Mouse (Mus musculus): ENCODE data around the gene Rin2. TPM values are rescaled to one million over a fixed set of nuclear protein-coding genes. Genes with fewer than 3 reads are reported as not detected.

The Rin2 gene
- polyA plus RNA-seq, 1 experiment from 2014 or later = 21.1 TPM

GRCm38 (mm10) chr2:145802626-145803025 lies 127.6 kb downstream of the Rin2 start:
- no peaks in the 10 kb centered on the region for H3K36me3 ChIP-seq (replicated peaks; ENCODE audit: control insufficient read depth, insufficient read depth, low read depth, low read length)
- WGBS = 78% methylated on average over 2 of the region's 2 CpGs
- no peak overlapping the region for H3K4me3 ChIP-seq (ENCODE audit: low read depth, low read length)
- H3K27ac ChIP-seq (replicated peaks; ENCODE audit: low read depth, low read length) = no peak overlapping the region
- no peak for ATAC-seq (replicated peaks; ENCODE audit: insufficient number of reproducible peaks, low FRiP score, low TSS enrichment, low read depth)
- no peaks in the 10 kb centered on the region for H3K27me3 ChIP-seq (ENCODE audit: control insufficient read depth, insufficient read depth, low read length)
- DNase-seq (ENCODE audit: low spot score) = no peak
- H3K4me2 ChIP-seq (ENCODE audit: low read depth, low read length) = no peak overlapping the region
- H3K4me1 ChIP-seq (ENCODE audit: control insufficient read depth, insufficient read depth, low read length) = no peaks in the 10 kb centered on the region
- H3K9me3 ChIP-seq (replicated peaks; ENCODE audit: control insufficient read depth, low read length) = no peaks in the 10 kb centered on the region
- no peak overlapping the region for H3K9ac ChIP-seq (replicated peaks; ENCODE audit: low read length)

- no peak overlapping the region for H3K27ac ChIP-seq (replicated peaks; ENCODE audit: low read depth, low read length)
- DNase-seq (ENCODE audit: low spot score) (no peak), ATAC-seq (replicated peaks; ENCODE audit: insufficient number of reproducible peaks, low FRiP score, low TSS enrichment, low read depth) (no peak)
- H3K9me3 ChIP-seq (replicated peaks; ENCODE audit: control insufficient read depth, low read length) = no peaks in the 10 kb centered on the region
- no peaks in the 10 kb centered on the region for H3K36me3 ChIP-seq (replicated peaks; ENCODE audit: control insufficient read depth, insufficient read depth, low read depth, low read length)
- no peak overlapping the region for H3K4me3 ChIP-seq (ENCODE audit: low read depth, low read length)
- H3K9ac ChIP-seq (replicated peaks; ENCODE audit: low read length) = no peak overlapping the region
- no peaks in the 10 kb centered on the region for H3K4me1 ChIP-seq (ENCODE audit: control insufficient read depth, insufficient read depth, low read length)
- WGBS = 94% methylated on average over 10 of the region's 10 CpGs
- no peaks in the 10 kb centered on the region for H3K27me3 ChIP-seq (ENCODE audit: control insufficient read depth, insufficient read depth, low read length)
- no peak overlapping the region for H3K4me2 ChIP-seq (ENCODE audit: low read depth, low read length)
Measured at GRCm38 (mm10) chr2:145803822-145804342, 128.9 kb downstream of the Rin2 start.

- WGBS = 91% methylated on average over 6 of the region's 6 CpGs
- no peak for DNase-seq (ENCODE audit: low spot score)
- H3K4me2 ChIP-seq (ENCODE audit: low read depth, low read length) = no peak overlapping the region
Measured at GRCm38 (mm10) chr2:145804524-145804923, 129.5 kb downstream of the Rin2 start.

DNA sequence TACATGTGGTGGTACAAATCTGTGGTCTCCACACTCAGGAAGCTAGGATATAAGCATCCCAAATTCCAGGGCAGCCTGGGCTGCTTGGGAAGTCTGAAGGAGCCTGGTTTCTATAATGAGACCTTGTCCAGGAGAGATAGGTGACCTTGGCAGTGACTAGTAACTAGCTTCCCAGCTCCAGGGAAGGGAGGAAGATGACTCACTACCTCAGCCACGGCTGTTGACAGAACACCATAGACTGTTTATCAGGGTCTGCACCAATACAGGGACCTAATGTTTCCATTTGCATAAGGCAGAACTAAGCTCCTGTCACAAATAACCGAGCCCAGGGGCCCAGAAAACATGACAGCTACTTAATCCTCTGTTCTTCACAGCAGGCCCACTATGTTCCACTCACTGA lies 132.3 kb downstream of the Rin2 start:
- Histone ChIP-seq H3K9ac (replicated peaks; ENCODE audit: low read length) (no peak overlapping the region), H3K36me3 (replicated peaks; ENCODE audit: control insufficient read depth, insufficient read depth, low read depth, low read length) (no peaks in the 10 kb centered on the region), H3K4me3 (ENCODE audit: low read depth, low read length) (no peak overlapping the region), H3K4me2 (ENCODE audit: low read depth, low read length) (no peak overlapping the region), H3K4me1 (ENCODE audit: control insufficient read depth, insufficient read depth, low read length) (no peaks in the 10 kb centered on the region), H3K9me3 (replicated peaks; ENCODE audit: control insufficient read depth, low read length) (no peaks in the 10 kb centered on the region; the same call in 1 of the 2 replicates), H3K27ac (replicated peaks; ENCODE audit: low read depth, low read length) (no peak overlapping the region), H3K27me3 (ENCODE audit: control insufficient read depth, insufficient read depth, low read length) (no peaks in the 10 kb centered on the region)
- 70% methylated on average over 2 of the region's 2 CpGs for WGBS
- DNase-seq (ENCODE audit: low spot score) (no peak), ATAC-seq (replicated peaks; ENCODE audit: insufficient number of reproducible peaks, low FRiP score, low TSS enrichment, low read depth) (no peak)

More at GRCm38 (mm10) chr2:145804524-145804923, 129.5 kb downstream of the Rin2 start:
- no peaks in the 10 kb centered on the region for H3K27me3 ChIP-seq (ENCODE audit: control insufficient read depth, insufficient read depth, low read length)
- no peak overlapping the region for H3K27ac ChIP-seq (replicated peaks; ENCODE audit: low read depth, low read length)
- no peaks in the 10 kb centered on the region for H3K4me1 ChIP-seq (ENCODE audit: control insufficient read depth, insufficient read depth, low read length)
- ATAC-seq (replicated peaks; ENCODE audit: insufficient number of reproducible peaks, low FRiP score, low TSS enrichment, low read depth) = no peak
- H3K4me3 ChIP-seq (ENCODE audit: low read depth, low read length) = no peak overlapping the region
- no peaks in the 10 kb centered on the region for H3K9me3 ChIP-seq (replicated peaks; ENCODE audit: control insufficient read depth, low read length)
- no peaks in the 10 kb centered on the region for H3K36me3 ChIP-seq (replicated peaks; ENCODE audit: control insufficient read depth, insufficient read depth, low read depth, low read length)
- H3K9ac ChIP-seq (replicated peaks; ENCODE audit: low read length) = no peak overlapping the region

- H3K27me3 ChIP-seq (ENCODE audit: control insufficient read depth, insufficient read depth, low read length) = no peaks in the 10 kb centered on the region
- ATAC-seq (replicated peaks; ENCODE audit: insufficient number of reproducible peaks, low FRiP score, low TSS enrichment, low read depth) (no peak), DNase-seq (ENCODE audit: low spot score) (no peak)
- no peaks in the 10 kb centered on the region; the same call in 1 of the 2 replicates for H3K9me3 ChIP-seq (replicated peaks; ENCODE audit: control insufficient read depth, low read length)
- no peak overlapping the region for H3K27ac ChIP-seq (replicated peaks; ENCODE audit: low read depth, low read length)
- H3K4me1 ChIP-seq (ENCODE audit: control insufficient read depth, insufficient read depth, low read length) = no peaks in the 10 kb centered on the region
- H3K4me2 ChIP-seq (ENCODE audit: low read depth, low read length) = no peak overlapping the region
- 92% methylated on average over 2 of the region's 2 CpGs for WGBS
- H3K9ac ChIP-seq (replicated peaks; ENCODE audit: low read length) = no peak overlapping the region
- H3K36me3 ChIP-seq (replicated peaks; ENCODE audit: control insufficient read depth, insufficient read depth, low read depth, low read length) = no peaks in the 10 kb centered on the region
- no peak overlapping the region for H3K4me3 ChIP-seq (ENCODE audit: low read depth, low read length)
Measured at GRCm38 (mm10) chr2:145808251-145808650, 133.2 kb downstream of the Rin2 start.

DNA sequence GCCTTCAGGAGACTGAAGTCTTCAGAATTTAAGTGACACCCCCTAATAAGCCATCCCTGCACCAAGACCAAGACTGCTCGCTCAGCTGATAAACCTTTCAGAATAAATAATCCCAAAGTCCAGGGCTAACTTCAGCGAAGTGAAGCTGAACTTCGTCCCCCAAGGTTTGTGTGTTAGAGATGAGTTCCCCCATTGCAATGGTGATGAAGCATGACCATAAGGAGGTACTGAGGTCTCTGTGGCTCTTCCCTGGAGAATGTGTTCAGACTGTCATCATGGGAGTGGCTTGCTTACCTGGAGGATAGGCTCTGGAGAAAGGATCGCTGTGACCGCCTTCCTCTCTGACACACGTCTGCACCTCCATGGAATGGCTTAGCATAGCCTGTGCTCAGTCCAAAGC lies 133.7 kb downstream of the Rin2 start:
- Histone ChIP-seq H3K4me2 (ENCODE audit: low read depth, low read length) (no peak overlapping the region), H3K9me3 (replicated peaks; ENCODE audit: control insufficient read depth, low read length) (no peaks in the 10 kb centered on the region; the same call in 1 of the 2 replicates), H3K9ac (replicated peaks; ENCODE audit: low read length) (no peak overlapping the region), H3K4me3 (ENCODE audit: low read depth, low read length) (no peak overlapping the region), H3K4me1 (ENCODE audit: control insufficient read depth, insufficient read depth, low read length) (no peaks in the 10 kb centered on the region), H3K27me3 (ENCODE audit: control insufficient read depth, insufficient read depth, low read length) (no peaks in the 10 kb centered on the region), H3K27ac (replicated peaks; ENCODE audit: low read depth, low read length) (no peak overlapping the region), H3K36me3 (replicated peaks; ENCODE audit: control insufficient read depth, insufficient read depth, low read depth, low read length) (no peaks in the 10 kb centered on the region)
- ATAC-seq (replicated peaks; ENCODE audit: insufficient number of reproducible peaks, low FRiP score, low TSS enrichment, low read depth) (no peak), DNase-seq (ENCODE audit: low spot score) (no peak)
- WGBS = 93% methylated on average over 6 of the region's 6 CpGs

DNA sequence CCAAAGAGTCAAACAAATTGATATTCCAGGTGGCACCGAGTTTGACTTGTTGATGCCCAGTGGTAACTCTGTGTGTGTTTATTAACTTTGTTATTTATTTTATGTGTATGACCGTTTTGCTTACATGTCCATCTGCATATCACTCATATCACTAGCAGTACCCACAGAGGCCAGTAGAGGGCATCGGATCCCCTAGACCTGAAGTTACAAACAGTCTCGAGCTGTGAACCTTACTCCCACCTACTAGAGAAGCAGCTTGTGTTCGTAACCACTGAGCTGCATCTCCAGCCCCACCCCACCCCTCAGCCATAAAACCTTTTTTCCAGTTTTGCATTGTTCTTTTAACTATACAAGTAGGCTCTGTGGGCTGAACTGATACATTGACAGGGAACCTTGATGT lies 135.7 kb downstream of the Rin2 start:
- 59% methylated on average over 5 of the region's 5 CpGs for WGBS
- ATAC-seq (replicated peaks; ENCODE audit: insufficient number of reproducible peaks, low FRiP score, low TSS enrichment, low read depth) = no peak

GRCm38 (mm10) chr2:145812818-145813217 lies 137.8 kb downstream of the Rin2 start:
- WGBS = 89% methylated on average over 1 of the region's 1 CpGs
- no peaks in the 10 kb centered on the region for H3K4me1 ChIP-seq (ENCODE audit: control insufficient read depth, insufficient read depth, low read length)
- no peak overlapping the region for H3K27ac ChIP-seq (replicated peaks; ENCODE audit: low read depth, low read length)
- H3K9me3 ChIP-seq (replicated peaks; ENCODE audit: control insufficient read depth, low read length) = peaks cover 11% of the 10 kb centered on the region
- no peak overlapping the region for H3K9ac ChIP-seq (replicated peaks; ENCODE audit: low read length)
- H3K36me3 ChIP-seq (replicated peaks; ENCODE audit: control insufficient read depth, insufficient read depth, low read depth, low read length) = no peaks in the 10 kb centered on the region
- H3K4me2 ChIP-seq (ENCODE audit: low read depth, low read length) = no peak overlapping the region
- no peak for ATAC-seq (replicated peaks; ENCODE audit: insufficient number of reproducible peaks, low FRiP score, low TSS enrichment, low read depth)
- H3K27me3 ChIP-seq (ENCODE audit: control insufficient read depth, insufficient read depth, low read length) = no peaks in the 10 kb centered on the region
- DNase-seq (ENCODE audit: low spot score) = no peak
- H3K4me3 ChIP-seq (ENCODE audit: low read depth, low read length) = no peak overlapping the region

More for the DNA sequence above, 135.7 kb downstream of the Rin2 start:
- H3K9me3 ChIP-seq (replicated peaks; ENCODE audit: control insufficient read depth, low read length) = peaks cover 2% of the 10 kb centered on the region
- no peak overlapping the region for H3K4me2 ChIP-seq (ENCODE audit: low read depth, low read length)
- H3K9ac ChIP-seq (replicated peaks; ENCODE audit: low read length) = no peak overlapping the region
- peak; percentile 43 for DNase-seq (ENCODE audit: low spot score)
- no peak overlapping the region for H3K27ac ChIP-seq (replicated peaks; ENCODE audit: low read depth, low read length)
- no peak overlapping the region for H3K4me3 ChIP-seq (ENCODE audit: low read depth, low read length)
- H3K4me1 ChIP-seq (ENCODE audit: control insufficient read depth, insufficient read depth, low read length) = no peaks in the 10 kb centered on the region
- H3K36me3 ChIP-seq (replicated peaks; ENCODE audit: control insufficient read depth, insufficient read depth, low read depth, low read length) = no peaks in the 10 kb centered on the region
- no peaks in the 10 kb centered on the region for H3K27me3 ChIP-seq (ENCODE audit: control insufficient read depth, insufficient read depth, low read length)
